Mouse (Mus musculus): ENCODE measurements at regions not wholly inside any gene's neighbourhood (a gene's known extent, or its start where the extent isn't known, plus 50 kb on each side); places are given as distances from the start of the nearest gene placed in this dataset.
A peak's percentile ranks its signal among the peaks of the same experiment; 100 is the strongest.

- H3K27ac ChIP-seq (ENCODE audit: low read depth) = no peak overlapping the region
- peaks cover 15% of the 10 kb centered on the region for H3K27me3 ChIP-seq (replicated peaks; ENCODE audit: control insufficient read depth, insufficient read depth, low read length)
- no peak overlapping the region for H3K4me3 ChIP-seq (ENCODE audit: low read depth, low read length)
- no peak for DNase-seq (ENCODE audit: low spot score)
- H3K4me2 ChIP-seq (ENCODE audit: low read length) = no peak overlapping the region
- no peak overlapping the region for H3K9ac ChIP-seq (ENCODE audit: low read length)
- 12% methylated on average over 3 of the region's 3 CpGs for WGBS
- no peaks in the 10 kb centered on the region for H3K36me3 ChIP-seq (ENCODE audit: control insufficient read depth, insufficient read depth, low read length)
- ATAC-seq (replicated peaks; ENCODE audit: low FRiP score, low TSS enrichment, low read depth) = no peak
- peaks cover 3% of the 10 kb centered on the region; the same call in 1 of the 2 replicates for H3K4me1 ChIP-seq (replicated peaks; ENCODE audit: control insufficient read depth, insufficient read depth, low read length)
- no peaks in the 10 kb centered on the region for H3K9me3 ChIP-seq (ENCODE audit: control insufficient read depth, low read length)
These were observed 76.0 kb upstream of the Stx18 start for GRCm38 (mm10) chr5:37962513-37962912.

GRCm38 (mm10) chr5:37960216-37960615 lies 78.3 kb upstream of the Stx18 start:
- ATAC-seq (replicated peaks; ENCODE audit: low FRiP score, low TSS enrichment, low read depth) = no peak
- H3K27ac ChIP-seq (ENCODE audit: low read depth) = no peak overlapping the region
- no peaks in the 10 kb centered on the region for H3K27me3 ChIP-seq (replicated peaks; ENCODE audit: control insufficient read depth, insufficient read depth, low read length)
- no peaks in the 10 kb centered on the region; the same call in 1 of the 2 replicates for H3K4me1 ChIP-seq (replicated peaks; ENCODE audit: control insufficient read depth, insufficient read depth, low read length)
- no peak overlapping the region for H3K4me3 ChIP-seq (ENCODE audit: low read depth, low read length)
- no peak overlapping the region for H3K4me2 ChIP-seq (ENCODE audit: low read length)
- H3K9me3 ChIP-seq (ENCODE audit: control insufficient read depth, low read length) = no peaks in the 10 kb centered on the region
- H3K36me3 ChIP-seq (ENCODE audit: control insufficient read depth, insufficient read depth, low read length) = no peaks in the 10 kb centered on the region
- DNase-seq (ENCODE audit: low spot score) = no peak
- WGBS = 51% methylated on average over 7 of the region's 7 CpGs
- no peak overlapping the region for H3K9ac ChIP-seq (ENCODE audit: low read length)

- Histone ChIP-seq H3K4me2 (ENCODE audit: low read length) (no peak overlapping the region), H3K27me3 (replicated peaks; ENCODE audit: control insufficient read depth, insufficient read depth, low read length) (no peaks in the 10 kb centered on the region), H3K9me3 (ENCODE audit: control insufficient read depth, low read length) (no peaks in the 10 kb centered on the region), H3K27ac (ENCODE audit: low read depth) (no peak overlapping the region), H3K36me3 (ENCODE audit: control insufficient read depth, insufficient read depth, low read length) (no peaks in the 10 kb centered on the region), H3K9ac (ENCODE audit: low read length) (no peak overlapping the region), H3K4me1 (replicated peaks; ENCODE audit: control insufficient read depth, insufficient read depth, low read length) (no peaks in the 10 kb centered on the region), H3K4me3 (ENCODE audit: low read depth, low read length) (no peak overlapping the region)
- ATAC-seq (replicated peaks; ENCODE audit: low FRiP score, low TSS enrichment, low read depth) (no peak), DNase-seq (ENCODE audit: low spot score) (no peak)
- WGBS = 4% methylated on average over 1 of the region's 1 CpGs
These were observed 86.4 kb upstream of the Stx18 start for GRCm38 (mm10) chr5:37952096-37952495.

- no peak overlapping the region for H3K4me2 ChIP-seq (ENCODE audit: low read length)
- no peak for ATAC-seq (replicated peaks; ENCODE audit: low FRiP score, low TSS enrichment, low read depth)
- H3K27me3 ChIP-seq (replicated peaks; ENCODE audit: control insufficient read depth, insufficient read depth, low read length) = no peaks in the 10 kb centered on the region
- WGBS = 21% methylated on average over 2 of the region's 2 CpGs
- H3K9me3 ChIP-seq (ENCODE audit: control insufficient read depth, low read length) = no peaks in the 10 kb centered on the region
- no peak overlapping the region for H3K4me3 ChIP-seq (ENCODE audit: low read depth, low read length)
- DNase-seq (ENCODE audit: low spot score) = no peak
- no peak overlapping the region for H3K9ac ChIP-seq (ENCODE audit: low read length)
- no peaks in the 10 kb centered on the region for H3K36me3 ChIP-seq (ENCODE audit: control insufficient read depth, insufficient read depth, low read length)
- H3K4me1 ChIP-seq (replicated peaks; ENCODE audit: control insufficient read depth, insufficient read depth, low read length) = 0 out of 2 replicates have a peak, but pooled peaks cover 3% of the 10 kb centered on the region
- H3K27ac ChIP-seq (ENCODE audit: low read depth) = no peak overlapping the region
These were observed 105.8 kb upstream of the Stx18 start for GRCm38 (mm10) chr5:37932760-37933122.

- Histone ChIP-seq H3K36me3 (ENCODE audit: control insufficient read depth, insufficient read depth, low read length) (no peaks in the 10 kb centered on the region), H3K4me3 (ENCODE audit: low read depth, low read length) (no peak overlapping the region), H3K27ac (ENCODE audit: low read depth) (no peak overlapping the region), H3K27me3 (replicated peaks; ENCODE audit: control insufficient read depth, insufficient read depth, low read length) (no peaks in the 10 kb centered on the region), H3K9me3 (ENCODE audit: control insufficient read depth, low read length) (no peaks in the 10 kb centered on the region), H3K9ac (ENCODE audit: low read length) (no peak overlapping the region), H3K4me2 (ENCODE audit: low read length) (no peak overlapping the region), H3K4me1 (replicated peaks; ENCODE audit: control insufficient read depth, insufficient read depth, low read length) (0 out of 2 replicates have a peak, but pooled peaks cover 3% of the 10 kb centered on the region)
- 70% methylated on average over 10 of the region's 10 CpGs for WGBS
- no peak for ATAC-seq (replicated peaks; ENCODE audit: low FRiP score, low TSS enrichment, low read depth)
- no peak for DNase-seq (ENCODE audit: low spot score)
These were observed 106.3 kb upstream of the Stx18 start for GRCm38 (mm10) chr5:37932086-37932759.

GRCm38 (mm10) chr5:37920481-37920880 lies 96.1 kb upstream of the Msx1 start:
- WGBS = 17% methylated on average over 2 of the region's 2 CpGs
- Histone ChIP-seq H3K4me1 (replicated peaks; ENCODE audit: control insufficient read depth, insufficient read depth, low read length) (no peaks in the 10 kb centered on the region), H3K27me3 (replicated peaks; ENCODE audit: control insufficient read depth, insufficient read depth, low read length) (peaks cover 18% of the 10 kb centered on the region), H3K27ac (ENCODE audit: low read depth) (no peak overlapping the region), H3K36me3 (ENCODE audit: control insufficient read depth, insufficient read depth, low read length) (no peaks in the 10 kb centered on the region), H3K4me2 (ENCODE audit: low read length) (no peak overlapping the region), H3K9me3 (ENCODE audit: control insufficient read depth, low read length) (0 out of 2 replicates have a peak, but pooled peaks cover 2% of the 10 kb centered on the region), H3K9ac (ENCODE audit: low read length) (no peak overlapping the region), H3K4me3 (ENCODE audit: low read depth, low read length) (no peak overlapping the region)
- no peak for ATAC-seq (replicated peaks; ENCODE audit: low FRiP score, low TSS enrichment, low read depth)
- DNase-seq (ENCODE audit: low spot score) = no peak

GRCm38 (mm10) chr5:37919102-37919501 lies 94.7 kb upstream of the Msx1 start:
- DNase-seq (ENCODE audit: low spot score) (no peak), ATAC-seq (replicated peaks; ENCODE audit: low FRiP score, low TSS enrichment, low read depth) (no peak)
- Histone ChIP-seq H3K27me3 (replicated peaks; ENCODE audit: control insufficient read depth, insufficient read depth, low read length) (peaks cover 18% of the 10 kb centered on the region), H3K27ac (ENCODE audit: low read depth) (no peak overlapping the region), H3K9ac (ENCODE audit: low read length) (no peak overlapping the region), H3K4me2 (ENCODE audit: low read length) (no peak overlapping the region), H3K9me3 (ENCODE audit: control insufficient read depth, low read length) (0 out of 2 replicates have a peak, but pooled peaks cover 2% of the 10 kb centered on the region), H3K4me3 (ENCODE audit: low read depth, low read length) (no peak overlapping the region), H3K4me1 (replicated peaks; ENCODE audit: control insufficient read depth, insufficient read depth, low read length) (no peaks in the 10 kb centered on the region), H3K36me3 (ENCODE audit: control insufficient read depth, insufficient read depth, low read length) (no peaks in the 10 kb centered on the region)
- WGBS = 81% methylated on average over 3 of the region's 3 CpGs

GRCm38 (mm10) chr5:37918001-37918707 lies 93.8 kb upstream of the Msx1 start:
- 0 out of 2 replicates have a peak, but pooled peaks cover 2% of the 10 kb centered on the region for H3K9me3 ChIP-seq (ENCODE audit: control insufficient read depth, low read length)
- H3K4me1 ChIP-seq (replicated peaks; ENCODE audit: control insufficient read depth, insufficient read depth, low read length) = no peaks in the 10 kb centered on the region
- H3K27me3 ChIP-seq (replicated peaks; ENCODE audit: control insufficient read depth, insufficient read depth, low read length) = peaks cover 18% of the 10 kb centered on the region
- no peak overlapping the region; the same call in 1 of the 2 replicates for H3K4me3 ChIP-seq (ENCODE audit: low read depth, low read length)
- ATAC-seq (replicated peaks; ENCODE audit: low FRiP score, low TSS enrichment, low read depth) (no peak), DNase-seq (ENCODE audit: low spot score) (no peak)
- H3K27ac ChIP-seq (ENCODE audit: low read depth) = no peak overlapping the region
- no peak overlapping the region for H3K9ac ChIP-seq (ENCODE audit: low read length)
- H3K4me2 ChIP-seq (ENCODE audit: low read length) = peak overlapping the region; percentile 0; the same call in 1 of the 2 replicates
- H3K36me3 ChIP-seq (ENCODE audit: control insufficient read depth, insufficient read depth, low read length) = no peaks in the 10 kb centered on the region
- 5% methylated on average over 28 of the region's 28 CpGs for WGBS

Data from intestine, embryonic 14.5 days (tissue).